Mouse (Mus musculus): ENCODE measurements at regions not wholly inside any gene's neighbourhood (a gene's known extent, or its start where the extent isn't known, plus 50 kb on each side); places are given as distances from the start of the nearest gene placed in this dataset.

GRCm38 (mm10) chr15:13320599-13321348 lies 147.3 kb upstream of the Cdh6 start:
- peak; percentile 63 for ATAC-seq
- WGBS = 33% methylated on average over 10 of the region's 10 CpGs
- no peak overlapping the region for H3K4me3 ChIP-seq (replicated peaks; ENCODE audit: low read length)

DNA sequence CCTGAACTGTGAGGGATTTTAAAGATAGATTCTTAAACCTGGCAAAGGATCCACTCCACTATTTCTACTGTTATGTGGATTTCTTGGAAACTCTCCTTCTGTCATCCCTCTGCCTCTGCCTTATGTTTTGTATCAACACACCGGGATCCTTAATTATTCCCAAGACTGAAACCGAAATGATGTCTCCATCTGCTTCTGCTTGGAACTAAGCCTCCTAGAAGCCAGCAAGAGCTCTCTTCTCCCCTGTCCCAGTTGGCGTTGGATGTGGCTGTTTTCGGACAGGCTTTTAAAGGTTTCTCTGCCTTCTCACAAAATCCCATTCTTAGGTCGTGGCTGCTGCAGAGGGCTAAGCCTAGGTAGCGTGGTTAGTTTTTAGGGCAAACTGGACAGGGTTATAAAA lies 131.1 kb upstream of the Cdh6 start:
- H3K9me3 ChIP-seq (ENCODE audit: control insufficient read depth, low read length) = no peaks in the 10 kb centered on the region
- peak; percentile 67 for ATAC-seq
- WGBS = 67% methylated on average over 6 of the region's 6 CpGs
- H3K4me3 ChIP-seq (replicated peaks; ENCODE audit: low read length) = no peak overlapping the region
- no peak overlapping the region for H3K27ac ChIP-seq (ENCODE audit: low read length)
- H3K27me3 ChIP-seq (replicated peaks; ENCODE audit: control insufficient read depth, insufficient read depth, low read length) = no peaks in the 10 kb centered on the region
- H3K36me3 ChIP-seq (ENCODE audit: control insufficient read depth, insufficient read depth) = no peaks in the 10 kb centered on the region
- H3K4me2 ChIP-seq (ENCODE audit: low read length) = no peak overlapping the region
- no peak overlapping the region for H3K9ac ChIP-seq (replicated peaks; ENCODE audit: low read depth, low read length)
- H3K4me1 ChIP-seq (replicated peaks; ENCODE audit: control insufficient read depth, insufficient read depth, low read length) = peaks cover 4% of the 10 kb centered on the region

More at GRCm38 (mm10) chr15:13320599-13321348, 147.3 kb upstream of the Cdh6 start:
- H3K9me3 ChIP-seq (ENCODE audit: control insufficient read depth, low read length) = no peaks in the 10 kb centered on the region
- no peaks in the 10 kb centered on the region for H3K36me3 ChIP-seq (ENCODE audit: control insufficient read depth, insufficient read depth)
- H3K9ac ChIP-seq (replicated peaks; ENCODE audit: low read depth, low read length) = no peak overlapping the region
- no peaks in the 10 kb centered on the region for H3K27me3 ChIP-seq (replicated peaks; ENCODE audit: control insufficient read depth, insufficient read depth, low read length)
- H3K27ac ChIP-seq (ENCODE audit: low read length) = no peak overlapping the region
- no peak overlapping the region for H3K4me2 ChIP-seq (ENCODE audit: low read length)
- H3K4me1 ChIP-seq (replicated peaks; ENCODE audit: control insufficient read depth, insufficient read depth, low read length) = peaks cover 2% of the 10 kb centered on the region; the same call in 1 of the 2 replicates

DNA sequence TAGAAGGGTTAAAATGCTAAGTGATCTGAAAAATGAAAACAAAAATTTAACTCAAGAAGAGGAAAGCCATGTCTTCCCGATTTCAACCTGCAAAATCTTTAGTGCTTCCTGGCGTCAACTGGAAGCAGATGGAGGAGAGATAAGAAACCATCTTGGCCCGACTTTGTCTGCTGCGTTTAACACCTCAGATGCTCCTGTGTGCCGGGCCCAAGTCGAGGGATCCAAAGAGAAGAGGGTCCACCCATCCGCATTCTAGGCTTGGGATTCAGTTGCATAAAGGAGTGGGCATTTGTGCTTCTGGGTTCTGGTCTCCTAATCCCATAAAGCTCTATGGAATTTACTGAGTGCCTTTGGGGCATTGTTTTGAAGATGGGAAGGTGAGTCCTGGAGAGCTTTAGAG lies 130.0 kb upstream of the Cdh6 start:
- Histone ChIP-seq H3K4me1 (replicated peaks; ENCODE audit: control insufficient read depth, insufficient read depth, low read length) (peaks cover 4% of the 10 kb centered on the region), H3K4me2 (ENCODE audit: low read length) (no peak overlapping the region), H3K27ac (ENCODE audit: low read length) (no peak overlapping the region), H3K36me3 (ENCODE audit: control insufficient read depth, insufficient read depth) (no peaks in the 10 kb centered on the region), H3K9ac (replicated peaks; ENCODE audit: low read depth, low read length) (no peak overlapping the region), H3K4me3 (replicated peaks; ENCODE audit: low read length) (no peak overlapping the region), H3K27me3 (replicated peaks; ENCODE audit: control insufficient read depth, insufficient read depth, low read length) (no peaks in the 10 kb centered on the region), H3K9me3 (ENCODE audit: control insufficient read depth, low read length) (no peaks in the 10 kb centered on the region)
- ATAC-seq = no peak
- WGBS = 63% methylated on average over 7 of the region's 7 CpGs

DNA sequence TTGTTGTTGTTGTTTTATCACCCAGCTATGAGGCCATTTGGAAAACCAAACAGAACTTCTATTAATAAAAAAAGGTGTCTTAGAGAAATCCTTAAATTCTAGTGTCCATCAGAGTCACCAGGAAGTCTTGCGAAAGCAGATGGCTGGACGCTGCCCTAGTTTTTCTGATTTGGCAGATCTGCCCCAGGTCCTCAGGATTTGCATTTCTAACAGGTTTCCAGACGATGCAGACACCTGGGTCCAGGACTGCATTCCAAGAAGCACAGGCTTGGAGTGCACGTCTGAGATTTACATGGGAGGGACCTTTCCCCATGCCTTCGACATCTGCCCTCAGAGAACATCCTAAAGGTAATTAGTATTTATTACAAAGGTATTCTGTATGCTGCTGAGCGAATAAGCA lies 129.2 kb upstream of the Cdh6 start:
- H3K9me3 ChIP-seq (ENCODE audit: control insufficient read depth, low read length) = no peaks in the 10 kb centered on the region
- H3K9ac ChIP-seq (replicated peaks; ENCODE audit: low read depth, low read length) = no peak overlapping the region
- no peak overlapping the region for H3K27ac ChIP-seq (ENCODE audit: low read length)
- 73% methylated on average over 6 of the region's 6 CpGs for WGBS
- H3K36me3 ChIP-seq (ENCODE audit: control insufficient read depth, insufficient read depth) = no peaks in the 10 kb centered on the region
- ATAC-seq = no peak
- no peaks in the 10 kb centered on the region for H3K27me3 ChIP-seq (replicated peaks; ENCODE audit: control insufficient read depth, insufficient read depth, low read length)
- peaks cover 4% of the 10 kb centered on the region for H3K4me1 ChIP-seq (replicated peaks; ENCODE audit: control insufficient read depth, insufficient read depth, low read length)
- no peak overlapping the region for H3K4me2 ChIP-seq (ENCODE audit: low read length)
- H3K4me3 ChIP-seq (replicated peaks; ENCODE audit: low read length) = no peak overlapping the region

GRCm38 (mm10) chr15:13296967-13297366 lies 123.5 kb upstream of the Cdh6 start:
- no peaks in the 10 kb centered on the region for H3K9me3 ChIP-seq (ENCODE audit: control insufficient read depth, low read length)
- H3K4me2 ChIP-seq (ENCODE audit: low read length) = no peak overlapping the region
- ATAC-seq = peak; percentile 68
- no peaks in the 10 kb centered on the region for H3K36me3 ChIP-seq (ENCODE audit: control insufficient read depth, insufficient read depth)
- H3K27me3 ChIP-seq (replicated peaks; ENCODE audit: control insufficient read depth, insufficient read depth, low read length) = no peaks in the 10 kb centered on the region
- peaks cover 3% of the 10 kb centered on the region; the same call in 1 of the 2 replicates for H3K4me1 ChIP-seq (replicated peaks; ENCODE audit: control insufficient read depth, insufficient read depth, low read length)
- 44% methylated on average over 6 of the region's 6 CpGs for WGBS
- no peak overlapping the region for H3K27ac ChIP-seq (ENCODE audit: low read length)
- no peak overlapping the region for H3K9ac ChIP-seq (replicated peaks; ENCODE audit: low read depth, low read length)
- no peak overlapping the region for H3K4me3 ChIP-seq (replicated peaks; ENCODE audit: low read length)

- no peak overlapping the region for H3K27ac ChIP-seq (ENCODE audit: low read length)
- H3K4me2 ChIP-seq (ENCODE audit: low read length) = no peak overlapping the region
- ATAC-seq = no peak
- H3K36me3 ChIP-seq (ENCODE audit: control insufficient read depth, insufficient read depth) = no peaks in the 10 kb centered on the region
- WGBS = 54% methylated on average over 3 of the region's 3 CpGs
- H3K27me3 ChIP-seq (replicated peaks; ENCODE audit: control insufficient read depth, insufficient read depth, low read length) = no peaks in the 10 kb centered on the region
- peaks cover 13% of the 10 kb centered on the region for H3K4me1 ChIP-seq (replicated peaks; ENCODE audit: control insufficient read depth, insufficient read depth, low read length)
- H3K4me3 ChIP-seq (replicated peaks; ENCODE audit: low read length) = no peak overlapping the region
- no peak overlapping the region for H3K9ac ChIP-seq (replicated peaks; ENCODE audit: low read depth, low read length)
- H3K9me3 ChIP-seq (ENCODE audit: control insufficient read depth, low read length) = no peaks in the 10 kb centered on the region
These were observed 115.6 kb upstream of the Cdh6 start for GRCm38 (mm10) chr15:13289064-13289463.

DNA sequence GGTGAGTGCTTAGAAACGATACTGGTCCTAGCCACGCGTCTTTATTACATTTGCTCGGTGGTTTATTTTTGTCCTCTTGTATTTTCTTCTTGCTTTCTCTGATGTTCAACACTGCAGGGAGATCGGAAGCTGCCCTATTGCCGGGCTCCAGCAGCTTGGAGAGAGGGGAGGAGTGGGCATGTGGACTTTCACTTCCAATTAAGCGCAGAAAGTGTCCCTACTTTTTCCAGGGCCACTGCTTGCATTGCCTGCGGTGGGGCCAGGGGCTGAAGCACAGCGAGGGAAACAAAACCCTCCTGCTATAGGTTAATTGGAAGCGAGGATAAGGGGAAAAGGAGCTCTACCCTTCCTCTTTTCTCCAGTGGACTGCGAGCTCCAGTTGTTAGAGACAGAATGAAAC lies 114.4 kb upstream of the Cdh6 start:
- H3K27ac ChIP-seq (ENCODE audit: low read length) = no peak overlapping the region
- peak overlapping the region; percentile 53 for H3K4me2 ChIP-seq (ENCODE audit: low read length)
- no peaks in the 10 kb centered on the region for H3K27me3 ChIP-seq (replicated peaks; ENCODE audit: control insufficient read depth, insufficient read depth, low read length)
- H3K36me3 ChIP-seq (ENCODE audit: control insufficient read depth, insufficient read depth) = no peaks in the 10 kb centered on the region
- peak overlapping the region; percentile 18 for H3K4me3 ChIP-seq (replicated peaks; ENCODE audit: low read length)
- no peak for ATAC-seq
- WGBS = 8% methylated on average over 11 of the region's 11 CpGs
- no peaks in the 10 kb centered on the region for H3K9me3 ChIP-seq (ENCODE audit: control insufficient read depth, low read length)
- H3K9ac ChIP-seq (replicated peaks; ENCODE audit: low read depth, low read length) = no peak overlapping the region
- H3K4me1 ChIP-seq (replicated peaks; ENCODE audit: control insufficient read depth, insufficient read depth, low read length) = peaks cover 13% of the 10 kb centered on the region

- Histone ChIP-seq H3K36me3 (ENCODE audit: control insufficient read depth, insufficient read depth) (no peaks in the 10 kb centered on the region), H3K9ac (replicated peaks; ENCODE audit: low read depth, low read length) (no peak overlapping the region), H3K4me3 (replicated peaks; ENCODE audit: low read length) (no peak overlapping the region), H3K4me1 (replicated peaks; ENCODE audit: control insufficient read depth, insufficient read depth, low read length) (peaks cover 13% of the 10 kb centered on the region), H3K27me3 (replicated peaks; ENCODE audit: control insufficient read depth, insufficient read depth, low read length) (no peaks in the 10 kb centered on the region), H3K4me2 (ENCODE audit: low read length) (no peak overlapping the region), H3K27ac (ENCODE audit: low read length) (no peak overlapping the region), H3K9me3 (ENCODE audit: control insufficient read depth, low read length) (no peaks in the 10 kb centered on the region)
- WGBS = 38% methylated on average over 3 of the region's 3 CpGs
- peak; percentile 58 for ATAC-seq
These were observed 111.9 kb upstream of the Cdh6 start for GRCm38 (mm10) chr15:13285355-13285754.

DNA sequence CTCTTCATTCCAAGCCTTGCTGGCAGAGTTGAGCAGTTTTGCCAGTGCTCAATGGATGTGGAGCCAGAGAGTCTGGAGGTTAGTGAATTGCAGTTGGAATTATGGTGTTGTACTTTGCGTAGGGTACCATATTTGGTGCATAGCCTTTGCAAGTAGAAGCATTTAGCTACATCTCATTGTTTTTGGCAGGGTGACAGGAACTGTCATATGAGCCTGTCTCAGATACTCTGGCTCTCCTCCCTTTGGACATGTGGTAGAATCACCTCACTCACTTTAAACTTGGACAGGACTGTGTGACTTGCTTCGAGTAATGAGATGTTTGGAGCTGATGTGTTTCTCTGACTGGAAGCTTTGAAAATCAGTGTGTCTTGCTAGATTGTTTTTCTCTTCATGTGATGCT lies 110.7 kb upstream of the Cdh6 start:
- H3K27ac ChIP-seq (ENCODE audit: low read length) = peak overlapping the region; percentile 46; the same call in 1 of the 2 replicates
- H3K9ac ChIP-seq (replicated peaks; ENCODE audit: low read depth, low read length) = no peak overlapping the region
- H3K4me3 ChIP-seq (replicated peaks; ENCODE audit: low read length) = no peak overlapping the region
- peak; percentile 82 for ATAC-seq
- peaks cover 13% of the 10 kb centered on the region for H3K4me1 ChIP-seq (replicated peaks; ENCODE audit: control insufficient read depth, insufficient read depth, low read length)
- H3K4me2 ChIP-seq (ENCODE audit: low read length) = no peak overlapping the region
- H3K36me3 ChIP-seq (ENCODE audit: control insufficient read depth, insufficient read depth) = no peaks in the 10 kb centered on the region
- 51% methylated on average over 2 of the region's 2 CpGs for WGBS
- H3K9me3 ChIP-seq (ENCODE audit: control insufficient read depth, low read length) = no peaks in the 10 kb centered on the region
- no peaks in the 10 kb centered on the region for H3K27me3 ChIP-seq (replicated peaks; ENCODE audit: control insufficient read depth, insufficient read depth, low read length)
